Mouse (Mus musculus): ENCODE measurements around the gene Ap3b1.

The Ap3b1 gene

DNA sequence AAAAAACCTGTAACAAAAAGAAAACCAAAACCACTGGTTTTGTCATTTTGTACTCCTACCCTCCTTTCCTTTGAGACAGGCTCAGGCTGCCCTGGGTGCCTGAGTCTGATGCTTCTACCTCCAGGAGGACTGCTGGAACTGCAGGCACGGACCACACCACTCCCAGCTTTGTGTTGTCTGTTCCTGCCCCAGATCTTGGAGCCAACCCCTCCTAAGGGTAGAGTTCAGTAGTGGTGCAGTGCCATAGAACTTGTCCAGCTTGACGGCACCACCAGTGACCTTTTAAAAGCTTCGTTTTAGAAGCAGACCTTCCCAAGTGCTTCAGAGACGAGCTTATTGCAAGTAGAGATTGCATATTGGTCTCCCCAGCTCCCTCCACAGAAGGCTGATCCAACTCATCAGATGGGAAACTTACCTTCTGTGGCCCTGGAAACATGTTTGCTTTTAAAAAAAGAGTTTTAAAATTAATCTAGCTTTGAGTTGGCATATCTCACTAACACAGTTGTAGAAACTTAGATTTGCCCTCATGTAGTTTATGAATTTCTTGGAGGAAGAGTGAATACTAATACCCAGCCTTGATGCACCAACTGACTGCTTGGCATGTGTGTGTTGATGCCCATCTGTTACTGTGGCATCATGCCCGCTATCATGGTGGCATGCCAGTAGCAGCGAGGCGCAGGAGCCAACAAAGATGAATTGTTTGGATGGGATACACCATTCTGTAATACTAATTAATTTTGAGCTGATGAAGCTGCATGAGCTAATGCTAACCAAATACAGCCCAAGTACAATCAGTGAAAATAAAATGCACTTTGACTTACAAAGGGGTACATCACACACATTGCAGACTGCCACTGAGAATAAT is 17.0 kb downstream of the Ap3b1 start:
- no peak for DNase-seq (ENCODE audit: low spot score)

DNA sequence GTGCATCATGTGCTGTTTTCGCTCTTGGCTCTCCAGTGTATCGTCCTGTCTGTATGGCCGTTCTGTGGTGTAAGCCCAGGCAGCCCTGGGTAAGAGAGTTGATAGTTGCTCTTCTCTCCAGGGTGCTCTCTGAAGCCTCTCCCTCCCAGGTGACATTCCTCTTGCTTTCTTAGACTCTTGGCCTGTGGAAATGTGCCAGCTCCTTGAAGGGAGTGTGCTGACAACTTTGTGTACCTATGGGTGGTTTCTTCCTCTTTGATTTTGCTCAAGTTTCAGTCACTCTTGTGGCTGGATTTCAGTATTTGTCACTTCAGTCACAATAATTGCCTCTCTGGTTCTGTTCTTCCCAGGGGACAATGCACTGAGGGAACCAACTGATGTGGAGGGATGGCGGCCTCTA is 20.2 kb downstream of the Ap3b1 start:
- no peak for DNase-seq (ENCODE audit: low spot score)

GRCm38 (mm10) chr13:94381427-94381826 is 22.7 kb downstream of the Ap3b1 start:
- no peak for DNase-seq (ENCODE audit: low spot score)

- no peak for DNase-seq (ENCODE audit: low spot score)
Measured at GRCm38 (mm10) chr13:94381829-94382675, 23.3 kb downstream of the Ap3b1 start.

- no peak for DNase-seq (ENCODE audit: low spot score)
Measured at GRCm38 (mm10) chr13:94384931-94385570, 26.3 kb downstream of the Ap3b1 start.

DNA sequence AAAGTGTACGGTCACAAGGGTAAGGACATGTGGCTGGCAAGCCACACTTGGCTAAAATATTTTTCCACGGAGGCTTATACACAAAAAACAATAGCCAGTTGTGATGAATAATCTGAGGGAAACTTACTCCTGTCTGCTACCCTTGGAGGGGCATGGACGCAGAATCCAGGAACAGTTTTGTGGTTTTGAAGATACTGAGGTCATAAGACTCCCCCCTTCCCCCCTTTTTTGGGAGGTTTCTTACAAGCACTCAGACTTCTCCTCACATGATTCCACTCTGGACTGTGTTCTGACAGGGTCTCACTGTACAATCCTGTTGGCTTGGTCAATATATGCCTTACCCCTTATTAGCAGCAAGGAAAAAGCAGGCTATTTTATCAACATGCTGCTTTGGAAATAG is 29.8 kb downstream of the Ap3b1 start:
- no peak for DNase-seq (ENCODE audit: low spot score)

DNA sequence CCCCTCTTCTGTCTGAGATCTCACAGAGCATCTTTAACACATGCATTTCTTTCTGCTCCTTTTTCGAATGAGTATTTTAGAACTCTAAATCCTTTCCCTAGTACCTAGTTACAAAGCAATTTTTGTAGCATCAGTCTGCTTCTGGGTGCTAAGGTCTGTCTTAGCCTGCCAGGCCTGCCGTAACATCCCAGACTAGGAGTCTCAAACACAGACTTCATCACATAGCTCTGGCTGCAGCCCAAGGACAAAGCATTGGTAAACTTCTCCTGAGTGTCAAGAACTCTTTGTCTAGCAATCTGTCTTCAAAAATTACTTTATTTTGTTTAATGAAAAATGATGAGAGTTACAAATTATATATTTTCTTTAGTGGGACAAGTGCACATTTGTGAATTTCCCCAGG is 30.8 kb downstream of the Ap3b1 start:
- no peak for DNase-seq (ENCODE audit: low spot score)

- no peak for DNase-seq (ENCODE audit: low spot score)
Measured at GRCm38 (mm10) chr13:94392282-94392681, 33.5 kb downstream of the Ap3b1 start.

DNA sequence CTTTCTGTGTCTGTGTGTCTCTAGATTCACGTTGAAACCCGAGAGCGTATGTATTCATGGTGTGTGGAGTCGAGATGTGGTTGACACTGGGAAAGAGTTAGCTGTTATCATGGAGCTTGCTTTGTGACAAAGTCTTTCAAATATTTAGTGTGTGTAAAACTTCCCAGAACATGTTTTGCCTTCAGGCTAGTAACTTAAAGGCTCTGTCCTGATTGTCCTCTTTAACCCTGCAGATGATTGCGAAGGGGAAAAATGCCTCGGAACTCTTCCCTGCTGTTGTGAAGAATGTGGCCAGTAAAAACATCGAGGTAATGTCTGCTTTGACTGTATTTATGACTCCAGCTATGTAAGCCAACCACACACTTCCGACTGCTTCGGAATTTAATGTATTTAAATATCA is 35.7 kb downstream of the Ap3b1 start:
- DNase-seq (ENCODE audit: low spot score), result no peak

GRCm38 (mm10) chr13:94395763-94396162 is 37.0 kb downstream of the Ap3b1 start:
- DNase-seq (ENCODE audit: low spot score), result no peak

DNA sequence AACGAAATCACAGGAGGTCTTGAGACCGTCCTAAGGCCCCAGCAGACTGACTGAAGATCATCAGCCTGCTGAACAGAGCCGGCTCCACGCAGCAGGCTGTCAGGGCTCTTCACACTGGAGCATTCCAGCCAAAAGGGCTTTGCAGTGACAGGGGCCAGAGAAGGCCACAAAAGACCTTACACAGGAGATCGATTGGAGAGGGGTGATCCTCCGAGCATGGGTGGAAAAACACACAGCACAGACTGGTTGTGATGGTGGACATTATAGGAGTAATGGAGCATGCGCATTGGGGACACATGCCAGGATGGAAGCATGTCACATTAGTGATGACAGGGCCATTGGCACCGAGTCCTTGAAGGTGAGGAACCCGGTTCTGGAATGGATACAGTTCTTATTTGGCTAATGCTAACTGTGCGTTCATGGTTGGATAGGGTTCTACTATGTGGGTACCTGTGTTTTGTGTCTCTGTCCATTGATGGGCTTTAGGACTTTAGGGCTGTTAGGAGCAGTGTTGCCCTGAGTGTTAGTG is 37.7 kb downstream of the Ap3b1 start:
- DNase-seq (ENCODE audit: low spot score), result no peak

GRCm38 (mm10) chr13:94398568-94399374 is 40.0 kb downstream of the Ap3b1 start:
- DNase-seq (ENCODE audit: low spot score), result peak; percentile 17

GRCm38 (mm10) chr13:94400465-94400864 is 41.7 kb downstream of the Ap3b1 start:
- no peak for DNase-seq (ENCODE audit: low spot score)

GRCm38 (mm10) chr13:94423600-94423999 is 64.8 kb downstream of the Ap3b1 start:
- no peak for DNase-seq (ENCODE audit: low spot score)

DNA sequence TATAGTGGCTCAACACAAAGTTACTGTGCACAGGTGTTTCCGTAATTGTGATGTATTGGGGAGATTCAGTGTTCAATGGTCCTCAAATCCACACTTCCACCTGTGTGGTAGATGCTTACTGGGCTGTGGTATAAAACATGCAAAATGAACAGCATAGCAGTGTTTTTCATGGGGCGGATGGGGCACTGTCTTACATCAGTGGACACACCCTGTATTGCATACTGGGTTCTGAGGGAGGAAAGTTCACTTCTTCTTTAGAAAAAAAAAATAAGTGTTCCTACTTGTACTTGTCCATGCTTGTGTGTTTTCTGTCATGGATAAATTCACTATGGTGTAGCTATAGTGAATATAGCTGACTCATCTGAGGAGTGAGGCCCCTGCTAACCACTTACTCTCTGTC is 70.8 kb downstream of the Ap3b1 start:
- no peak for DNase-seq (ENCODE audit: low spot score)

DNA sequence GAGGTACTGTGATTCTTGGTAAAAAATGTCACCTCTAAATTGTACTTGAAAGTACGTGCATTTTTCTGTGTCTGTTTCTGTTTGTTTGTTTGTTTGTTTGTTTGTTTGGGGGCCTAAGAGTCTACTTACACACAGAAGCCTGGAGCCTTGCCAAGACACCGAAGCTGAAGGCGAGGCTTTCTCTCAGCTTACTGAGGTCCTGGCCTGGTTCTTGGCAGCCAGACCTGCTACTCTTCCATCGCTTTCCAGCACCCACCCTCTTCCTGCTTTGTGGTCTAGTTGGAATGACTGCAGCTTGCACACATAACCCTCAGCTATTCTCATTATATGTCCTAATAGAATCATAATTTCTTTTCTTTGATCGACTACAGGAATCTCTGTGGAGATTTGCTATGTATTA is 80.6 kb downstream of the Ap3b1 start:
- no peak for DNase-seq (ENCODE audit: low spot score)

DNA sequence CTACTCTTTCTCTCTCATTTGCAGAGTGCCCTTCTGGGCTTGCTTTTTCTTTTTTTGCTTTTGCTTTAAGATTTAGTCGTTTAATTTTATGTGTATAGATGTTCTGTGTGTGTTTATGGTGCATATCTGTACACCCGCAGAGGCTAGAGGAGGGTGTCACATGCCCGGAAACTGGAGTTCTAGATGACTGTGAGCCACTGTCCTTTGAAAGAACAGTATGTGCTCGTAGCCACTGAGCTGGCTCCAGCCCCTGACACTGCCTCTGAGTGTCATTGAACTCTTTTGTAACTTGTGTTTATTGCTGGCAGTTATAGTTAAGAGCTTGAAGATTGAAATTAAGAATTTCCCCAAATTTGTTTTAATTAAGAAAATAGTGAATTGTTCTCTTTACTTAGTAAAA is 82.4 kb downstream of the Ap3b1 start:
- no peak for DNase-seq (ENCODE audit: low spot score)

- no peak for DNase-seq (ENCODE audit: low spot score)
Measured at GRCm38 (mm10) chr13:94443411-94443810, 84.7 kb downstream of the Ap3b1 start.

DNA sequence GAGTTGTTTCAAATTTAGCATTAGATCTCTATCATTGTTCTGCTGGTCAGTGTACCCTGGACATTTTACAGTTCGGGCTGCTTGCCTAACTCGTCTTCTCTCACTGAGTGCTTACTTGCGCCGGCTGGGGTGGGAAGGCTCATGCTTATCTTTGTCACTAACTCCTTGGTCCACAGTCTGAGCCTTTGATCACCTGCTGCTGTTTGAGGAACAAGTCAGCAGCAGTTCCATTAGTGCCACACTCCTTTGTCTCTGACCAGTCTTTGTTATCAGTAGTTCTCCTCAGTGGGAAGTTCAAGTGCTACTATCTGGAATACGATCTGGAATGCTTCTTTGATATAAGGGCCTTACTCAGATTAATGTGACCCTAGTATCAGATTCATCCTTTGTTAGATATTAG is 86.3 kb downstream of the Ap3b1 start:
- no peak for DNase-seq (ENCODE audit: low spot score)

DNA sequence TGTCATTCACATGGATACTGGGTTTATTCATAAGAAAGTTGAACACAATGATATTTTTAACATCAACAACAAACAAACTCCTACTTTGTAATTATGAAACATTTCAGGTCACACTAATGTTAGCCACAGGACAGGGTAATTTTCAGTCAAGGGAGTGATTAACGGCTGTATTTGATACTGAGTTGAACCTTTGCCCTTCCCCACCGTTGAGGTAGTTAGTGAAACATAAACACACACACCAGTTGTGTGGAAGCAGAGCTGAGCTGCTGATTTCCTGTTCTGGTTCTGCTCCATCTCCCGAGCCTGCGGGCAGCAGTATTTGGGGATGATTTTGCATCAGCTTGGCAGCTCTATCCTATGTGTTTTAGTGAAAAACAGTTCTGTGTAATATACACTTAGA is 88.2 kb downstream of the Ap3b1 start:
- no peak for DNase-seq (ENCODE audit: low spot score)

DNA sequence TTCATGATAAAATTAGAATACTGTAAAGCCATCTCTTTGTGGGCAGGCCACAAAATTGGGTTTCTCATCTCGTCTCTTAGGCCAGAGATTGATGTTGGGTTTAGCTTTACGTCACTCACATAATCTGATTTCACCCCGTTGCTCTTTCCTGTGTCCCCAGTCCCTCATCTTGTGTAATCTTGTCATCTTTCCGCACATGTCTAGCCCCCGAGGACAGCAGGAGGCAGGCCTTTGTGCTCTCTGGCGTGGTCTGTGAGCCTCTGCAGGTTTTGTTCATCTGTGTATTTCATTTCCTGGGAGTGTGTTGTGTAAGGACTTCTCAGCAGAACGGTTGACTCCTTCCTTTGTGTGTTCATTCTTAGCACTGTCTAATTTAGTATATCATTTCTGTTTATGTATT is 90.8 kb downstream of the Ap3b1 start:
- no peak for DNase-seq (ENCODE audit: low spot score)

- peak; percentile 78 for DNase-seq (ENCODE audit: low spot score)
Measured at GRCm38 (mm10) chr13:94451229-94451628, 92.5 kb downstream of the Ap3b1 start.

Data from retina, embryonic 14.5 days (tissue).